Mouse (Mus musculus) liver, embryonic 14.5 days (tissue): ENCODE results near the gene Nanos3. TPM values are rescaled to one million over a fixed set of nuclear protein-coding genes. Genes with fewer than 3 reads are reported as not detected.

ENCODE experiments used
- ATAC-seq: fragments of 200-750 bp; cut with Nextera tagmentation; 2 replicates; pipeline ENCODE4 v1.8.0; 2017; ENCODE audit warnings: moderate number of reproducible peaks, mild to moderate bottlenecking, moderate library complexity; ENCODE audit not compliant: insufficient read depth
- DNase-seq, 3 experiments: peaks; one replicate each; pipeline ENCODE4 v3.0.0-alpha.2; 2012 to 2013; ENCODE audit warnings: low read depth in 3 of 3, low spot score in 3 of 3
- H3K27ac ChIP-seq: fragments of 300-500 bp; sonication (generic); 2 replicates; pipeline ENCODE4 v1.5.1; 2014; ENCODE audit warnings: moderate library complexity, mild to moderate bottlenecking, control low read depth, inconsistent platforms
- H3K27me3 ChIP-seq: fragments of 300-500 bp; sonication (generic); 2 replicates; pipeline ENCODE4 v1.6.1; 2014; ENCODE audit warnings: mild to moderate bottlenecking, low read length, moderate library complexity; ENCODE audit not compliant: control insufficient read depth, insufficient read depth
- H3K36me3 ChIP-seq: fragments of 300-500 bp; sonication (generic); replicated peaks from 2 replicates; pipeline ENCODE4 v1.6.1; 2014; ENCODE audit warnings: low read depth; ENCODE audit not compliant: control insufficient read depth, insufficient read depth
- H3K4me1 ChIP-seq, 2 experiments: fragments of 200-500 bp in 1 of 2; fragments of 300-500 bp in 1 of 2; sonication (generic) in 1 of 2; replicated peaks; 2 replicates each; pipeline ENCODE4 v1.6.1; 2012 to 2014; ENCODE audit warnings: antibody characterized with exemption in 1 of 2, inconsistent platforms in 1 of 2, low read length in 1 of 2; ENCODE audit not compliant: control insufficient read depth in 2 of 2, insufficient read depth in 2 of 2
- H3K4me2 ChIP-seq: fragments of 300-500 bp; sonication (generic); 2 replicates; pipeline ENCODE4 v1.6.1; 2014; ENCODE audit warnings: low read depth, mild to moderate bottlenecking, control low read depth, moderate library complexity
- H3K4me3 ChIP-seq, 2 experiments: fragments of 200-500 bp in 1 of 2; fragments of 300-500 bp in 1 of 2; sonication (generic) in 1 of 2; 2 replicates each; pipeline ENCODE4 v1.5.1; 2012 to 2014; ENCODE audit warnings: low read depth in 2 of 2, low read length in 2 of 2, mild to moderate bottlenecking in 2 of 2, control low read depth in 1 of 2, inconsistent platforms in 1 of 2, moderate library complexity in 1 of 2; ENCODE audit not compliant: insufficient read depth in 1 of 2
- H3K9ac ChIP-seq: fragments of 300-500 bp; sonication (generic); replicated peaks from 2 replicates; pipeline ENCODE4 v1.6.1; 2014; ENCODE audit warnings: mild to moderate bottlenecking, control low read depth, moderate library complexity
- H3K9me3 ChIP-seq: fragments of 300-500 bp; sonication (generic); 2 replicates; pipeline ENCODE4 v1.6.1; 2016; ENCODE audit warnings: low read length, mixed read lengths; ENCODE audit not compliant: control insufficient read depth
- CTCF ChIP-seq: IDR thresholded peaks from 2 replicates; pipeline ENCODE4 v1.5.1; 2016; ENCODE audit warnings: antibody characterized with exemption, low read depth, control low read depth
- EP300 ChIP-seq: IDR thresholded peaks from 2 replicates; pipeline ENCODE4 v1.6.1; 2016; ENCODE audit warnings: antibody characterized with exemption, low read depth
- WGBS: fragments of 180-500 bp; shearing (Covaris S2); extraction: QIAGEN DNeasy Blood & Tissue Kit; methylation state at CpG from one replicate; pipeline ENCODE4 v1.1.7; 2014; ENCODE audit not compliant: insufficient replicate concordance; 5-methylcytosine and 5-hydroxymethylcytosine counted together
- polyA plus RNA-seq, 2 experiments: library from polyadenylated mRNA; depleted of rRNA in 1 of 2; stranded (reverse) in 1 of 2; unstranded in 1 of 2; fragments of >200 nt; fragmentation: Nextera tagmentation in 1 of 2; extraction: Ambion mirVana in 1 of 2; gene quantifications; 2 replicates each; pipeline versions ENCODE4 v1.2.1 to v1.2.3; 2012 to 2014

The Nanos3 gene
- polyA plus RNA-seq, 2 experiments: 0.12 TPM; not detected in 1

GRCm38 (mm10) chr8:84198871-84199270, 13.9 kb upstream of the Nanos3 start:
- peak overlapping the region; percentile 41 for H3K27ac ChIP-seq
- peak overlapping the region; percentile 85 for H3K4me2 ChIP-seq
- H3K4me1 ChIP-seq: peaks cover 3 to 24% of the 10 kb centered on the region in 2 experiments
- WGBS: 32% methylated on average over 4 of the region's 4 CpGs
- TF ChIP-seq EP300 (no peak), CTCF (no peak)
- H3K36me3 ChIP-seq: no peaks in the 10 kb centered on the region
- no peaks in the 10 kb centered on the region for H3K9me3 ChIP-seq
- peaks cover 21% of the 10 kb centered on the region for H3K27me3 ChIP-seq
- H3K9ac ChIP-seq: no peak overlapping the region; the same call in 1 of the 2 replicates
- DNase-seq (no peak), ATAC-seq (no peak)
- H3K4me3 ChIP-seq: no peak overlapping the region

DNA sequence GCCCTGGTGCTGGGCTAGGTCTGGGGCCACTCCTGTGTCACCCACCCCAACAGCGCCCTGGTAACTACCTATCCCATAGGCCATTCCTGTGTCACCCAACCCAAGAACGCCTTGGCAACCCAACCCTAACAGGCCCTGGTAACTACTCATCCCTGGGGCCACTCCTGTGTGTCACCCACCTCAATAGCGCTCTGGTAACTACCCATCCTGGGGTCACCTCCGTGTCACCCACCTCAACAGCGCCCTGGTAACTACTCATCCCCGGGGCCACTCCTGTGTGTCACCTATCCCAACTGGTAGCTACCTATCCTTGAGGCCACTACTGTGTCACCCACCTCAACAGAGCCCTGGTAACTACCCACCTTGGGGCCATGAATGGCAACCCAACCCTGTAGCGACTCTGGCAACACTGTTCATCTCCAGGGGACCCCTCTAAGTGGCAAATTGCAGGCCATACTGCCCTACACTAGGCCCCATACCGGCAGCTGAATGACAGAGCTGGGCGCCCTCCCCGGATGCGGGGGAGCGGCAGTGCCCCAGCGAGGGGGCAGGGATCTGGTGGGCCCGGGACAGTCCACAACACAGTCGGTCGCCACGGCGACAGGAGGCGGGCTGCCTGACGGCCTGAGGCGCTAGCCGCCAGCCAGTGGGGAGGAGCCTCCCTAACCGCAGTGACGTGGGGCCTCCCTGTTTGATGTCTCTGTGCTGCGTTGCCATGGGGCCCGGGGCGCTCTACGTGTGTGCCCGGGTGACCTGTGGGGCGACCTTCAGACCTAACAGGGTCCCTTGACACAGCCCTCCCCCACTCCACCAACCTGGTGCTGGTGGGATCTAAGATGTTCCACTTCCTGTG, 13.1 kb upstream of the Nanos3 start:
- no peaks in the 10 kb centered on the region for H3K36me3 ChIP-seq
- no peak for TF ChIP-seq CTCF
- no peak for TF ChIP-seq EP300
- peaks cover 21% of the 10 kb centered on the region for H3K27me3 ChIP-seq
- ATAC-seq (peak; percentile 82), DNase-seq (peak; percentile 81 to 88 (median 82))
- H3K9ac ChIP-seq: peak overlapping the region; percentile 62
- H3K4me1 ChIP-seq: peaks cover 3 to 23% of the 10 kb centered on the region in 2 experiments
- peak overlapping the region; percentile 61 for H3K27ac ChIP-seq
- H3K4me3 ChIP-seq: peak overlapping the region; percentile 48 to 56
- no peaks in the 10 kb centered on the region for H3K9me3 ChIP-seq
- peak overlapping the region; percentile 85 for H3K4me2 ChIP-seq
- 2% methylated on average over 30 of the region's 30 CpGs for WGBS

- Histone ChIP-seq H3K9ac (peak overlapping the region; percentile 62), H3K9me3 (no peaks in the 10 kb centered on the region), H3K4me2 (peak overlapping the region; percentile 85), H3K27ac (peak overlapping the region; percentile 61; the same call in 1 of the 2 replicates), H3K4me3 (peak overlapping the region; percentile 48 to 56), H3K27me3 (peaks cover 18% of the 10 kb centered on the region), H3K36me3 (no peaks in the 10 kb centered on the region), H3K4me1 (peaks cover 8 to 26% of the 10 kb centered on the region in 2 experiments)
- TF ChIP-seq CTCF (no peak), EP300 (no peak)
- 5% methylated on average over 43 of the region's 43 CpGs for WGBS
- DNase-seq: no peak
- ATAC-seq: no peak
Measured at GRCm38 (mm10) chr8:84197141-84197921, 12.3 kb upstream of the Nanos3 start.

DNA sequence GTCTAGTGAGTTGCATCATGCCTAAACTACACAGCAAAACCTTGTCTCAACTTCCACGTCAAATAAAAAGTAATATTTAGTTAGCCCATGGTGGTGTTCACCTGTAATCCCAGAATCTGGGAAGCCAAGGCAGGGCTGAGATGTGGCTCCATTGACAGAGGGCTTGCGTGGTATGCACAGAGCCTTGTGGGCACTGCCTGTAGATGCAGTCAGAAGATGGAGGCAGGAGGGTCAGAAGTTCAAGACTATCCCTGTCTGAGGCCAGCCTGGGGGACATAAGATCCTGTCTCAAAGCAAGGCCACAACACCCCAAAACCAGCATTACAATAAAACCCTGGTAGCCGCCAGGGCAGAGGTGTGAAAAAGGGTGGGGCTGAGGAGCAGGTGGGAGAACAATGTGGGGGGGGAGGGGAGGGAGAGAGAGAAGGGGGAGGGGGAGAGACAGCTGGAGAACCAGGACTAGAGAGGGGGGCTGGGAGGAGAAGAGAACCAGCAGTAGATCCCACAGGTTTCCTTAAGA, 9.3 kb upstream of the Nanos3 start:
- H3K27ac ChIP-seq: no peak overlapping the region
- DNase-seq (no peak), ATAC-seq (no peak)
- WGBS: 60% methylated on average over 3 of the region's 3 CpGs
- TF ChIP-seq CTCF: no peak
- TF ChIP-seq EP300: no peak
- no peak overlapping the region for H3K4me3 ChIP-seq
- no peaks in the 10 kb centered on the region; the same call in 1 of the 2 replicates for H3K27me3 ChIP-seq
- H3K9me3 ChIP-seq: no peaks in the 10 kb centered on the region
- no peak overlapping the region for H3K9ac ChIP-seq
- peaks cover 11 to 27% of the 10 kb centered on the region in 2 experiments for H3K4me1 ChIP-seq
- no peak overlapping the region for H3K4me2 ChIP-seq
- H3K36me3 ChIP-seq: no peaks in the 10 kb centered on the region

DNA sequence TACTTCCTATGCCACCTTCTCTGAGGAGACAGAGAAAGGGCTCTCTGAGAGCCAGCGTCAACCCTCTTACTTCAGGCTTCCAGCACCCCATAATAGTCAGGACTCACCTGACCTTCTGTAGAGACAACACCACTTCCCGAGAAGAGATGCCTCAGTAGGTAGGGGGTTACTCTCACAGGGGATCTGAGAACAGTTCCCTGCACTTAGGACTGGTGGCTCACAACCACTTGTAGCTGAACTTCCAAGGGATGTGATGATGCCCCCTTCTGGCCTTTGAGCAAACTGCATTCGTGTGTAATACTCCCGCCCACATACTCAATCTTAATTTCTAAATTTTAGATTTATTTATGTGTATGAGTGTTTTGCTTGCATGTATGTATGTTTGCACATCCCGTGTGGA, 8.5 kb upstream of the Nanos3 start:
- Histone ChIP-seq H3K4me3 (no peak overlapping the region), H3K9ac (no peak overlapping the region), H3K36me3 (no peaks in the 10 kb centered on the region), H3K27me3 (no peaks in the 10 kb centered on the region; the same call in 1 of the 2 replicates), H3K4me2 (no peak overlapping the region), H3K4me1 (peaks cover 11 to 21% of the 10 kb centered on the region in 2 experiments), H3K27ac (no peak overlapping the region), H3K9me3 (no peaks in the 10 kb centered on the region)
- 62% methylated on average over 5 of the region's 5 CpGs for WGBS
- no peak for DNase-seq
- TF ChIP-seq EP300 (no peak), CTCF (peak; percentile 76)
- no peak for ATAC-seq
